Mouse (Mus musculus) E14TG2a.4 (cell line): Measurements from ENCODE around the gene Tex33.

Source experiments
- CTCF ChIP-seq: conservative IDR thresholded peaks from 2 replicates; pipeline ENCODE4 v1.5.1; 2014; ENCODE audit warnings: low read length
- NANOG ChIP-seq: IDR thresholded peaks from 2 replicates; pipeline ENCODE4 v1.6.1; 2014; ENCODE audit warnings: borderline replicate concordance, low read length, mixed read lengths
- POU5F1 ChIP-seq: IDR thresholded peaks from 2 replicates; pipeline ENCODE4 v1.6.1; 2014; ENCODE audit warnings: low read length, borderline replicate concordance

- no peak for TF ChIP-seq CTCF
- TF ChIP-seq NANOG = no peak
- TF ChIP-seq POU5F1 = no peak
These were observed at the start of gene Tex33 for GRCm38 (mm10) chr15:78395478-78395962.
